Mouse (Mus musculus): Measurements from ENCODE around the gene Pgpep1. TPM values are rescaled to one million over a fixed set of nuclear protein-coding genes. Genes with fewer than 3 reads are reported as not detected.

The Pgpep1 gene
- total RNA-seq, 1 experiment = 21.4 TPM

DNA sequence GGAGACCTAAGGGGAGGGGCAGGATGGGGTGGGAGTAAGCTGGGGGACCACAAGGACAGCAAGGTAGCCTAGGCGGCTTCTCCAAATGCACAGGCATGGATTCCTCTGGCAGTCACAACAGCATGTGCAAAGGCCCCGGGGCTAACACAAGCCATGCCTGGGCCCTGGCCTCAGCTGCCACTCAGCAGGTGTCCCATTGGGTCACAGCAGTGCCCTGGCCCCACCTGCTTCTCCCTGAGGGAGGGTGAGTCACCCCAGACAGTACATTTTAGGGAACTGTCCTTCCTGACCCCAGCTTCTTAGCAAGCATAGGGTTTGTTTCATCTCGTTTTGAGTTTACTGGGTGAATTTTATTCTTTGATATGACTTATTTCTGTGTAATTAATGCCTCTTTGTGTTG is 22.5 kb upstream of the Pgpep1 start:
- H3K4me3 ChIP-seq (ENCODE audit: insufficient read depth in 1 of 2, low read depth in 1 of 2, low read length in 2 of 2, poor library complexity in 1 of 2, severe bottlenecking in 1 of 2) = no peak overlapping the region
- H3K9me3 ChIP-seq (ENCODE audit: control insufficient read depth, insufficient read depth, low read depth, low read length) = no peaks in the 10 kb centered on the region
- DNase-seq (ENCODE audit: low read depth, low spot score) = no peak
- TF ChIP-seq HCFC1 (IDR thresholded peaks at IDR 0.05; ENCODE audit: borderline replicate concordance, insufficient read depth, low read length) (no peak), ZC3H11A (IDR thresholded peaks at IDR 0.05; ENCODE audit: borderline replicate concordance, low read depth, low read length) (no peak), ZNF384 (IDR thresholded peaks at IDR 0.05; ENCODE audit: low read depth, low read length) (no peak), MAFK (IDR thresholded peaks at IDR 0.05; ENCODE audit: insufficient read depth, low read depth, low read length) (no peak), CHD2 (IDR thresholded peaks at IDR 0.05; ENCODE audit: low read depth, low read length) (no peak)
- H3K4me1 ChIP-seq (ENCODE audit: control insufficient read depth in 2 of 2, insufficient read depth in 2 of 2, low read length in 2 of 2, poor library complexity in 1 of 2) = peaks cover 9 to 22% of the 10 kb centered on the region in 2 experiments; a peak in 3 of 4 replicates
- H3K36me3 ChIP-seq (ENCODE audit: control insufficient read depth, insufficient read depth, low read length, poor library complexity, severe bottlenecking) = peaks cover 20% of the 10 kb centered on the region; the same call in 1 of the 2 replicates
- H3K9ac ChIP-seq (ENCODE audit: insufficient read depth, low read depth, low read length, poor library complexity, severe bottlenecking) = peak overlapping the region; percentile 3; the same call in 1 of the 2 replicates
- H3K27ac ChIP-seq (ENCODE audit: insufficient read depth, low read depth, low read length, poor library complexity, severe bottlenecking) = no peak overlapping the region; the same call in 1 of the 2 replicates
- in situ Hi-C loops (cut with MboI; ENCODE audit: low sequenced_read_pairs in 2 of 2, unreplicated experiment in 2 of 2) = no loop called here

- peaks cover 24% of the 10 kb centered on the region; the same call in 1 of the 2 replicates for H3K36me3 ChIP-seq (ENCODE audit: control insufficient read depth, insufficient read depth, low read length, poor library complexity, severe bottlenecking)
- H3K4me3 ChIP-seq (ENCODE audit: insufficient read depth in 1 of 2, low read depth in 1 of 2, low read length in 2 of 2, poor library complexity in 1 of 2, severe bottlenecking in 1 of 2) = 0 out of 4 replicates have a peak overlapping the region, but pooled peaks of 1 of the 2 experiments have one; percentile 12
- peak overlapping the region; percentile 3; the same call in 1 of the 2 replicates for H3K9ac ChIP-seq (ENCODE audit: insufficient read depth, low read depth, low read length, poor library complexity, severe bottlenecking)
- TF ChIP-seq CHD2 (IDR thresholded peaks at IDR 0.05; ENCODE audit: low read depth, low read length) = no peak
- TF ChIP-seq MAFK (IDR thresholded peaks at IDR 0.05; ENCODE audit: insufficient read depth, low read depth, low read length) = no peak
- no peak for TF ChIP-seq HCFC1 (IDR thresholded peaks at IDR 0.05; ENCODE audit: borderline replicate concordance, insufficient read depth, low read length)
- no peak for TF ChIP-seq ZNF384 (IDR thresholded peaks at IDR 0.05; ENCODE audit: low read depth, low read length)
- TF ChIP-seq ZC3H11A (IDR thresholded peaks at IDR 0.05; ENCODE audit: borderline replicate concordance, low read depth, low read length) = no peak
- DNase-seq (ENCODE audit: low read depth, low spot score) = no peak
- in situ Hi-C loops (cut with MboI; ENCODE audit: low sequenced_read_pairs in 2 of 2, unreplicated experiment in 2 of 2) = no loop called here
- H3K27ac ChIP-seq (ENCODE audit: insufficient read depth, low read depth, low read length, poor library complexity, severe bottlenecking) = no peak overlapping the region; the same call in 1 of the 2 replicates
- H3K4me1 ChIP-seq (ENCODE audit: control insufficient read depth in 2 of 2, insufficient read depth in 2 of 2, low read length in 2 of 2, poor library complexity in 1 of 2) = peaks cover 9 to 23% of the 10 kb centered on the region in 2 experiments; a peak in 3 of 4 replicates
- no peaks in the 10 kb centered on the region for H3K9me3 ChIP-seq (ENCODE audit: control insufficient read depth, insufficient read depth, low read depth, low read length)
Observed at GRCm38 (mm10) chr8:70682193-70682592, 22.0 kb upstream of the Pgpep1 start.

GRCm38 (mm10) chr8:70681410-70681809 is 21.2 kb upstream of the Pgpep1 start:
- peaks cover 26% of the 10 kb centered on the region; the same call in 1 of the 2 replicates for H3K36me3 ChIP-seq (ENCODE audit: control insufficient read depth, insufficient read depth, low read length, poor library complexity, severe bottlenecking)
- H3K4me3 ChIP-seq (ENCODE audit: insufficient read depth in 1 of 2, low read depth in 1 of 2, low read length in 2 of 2, poor library complexity in 1 of 2, severe bottlenecking in 1 of 2) = no peak overlapping the region
- peaks cover 9 to 26% of the 10 kb centered on the region in 2 experiments; a peak in 3 of 4 replicates for H3K4me1 ChIP-seq (ENCODE audit: control insufficient read depth in 2 of 2, insufficient read depth in 2 of 2, low read length in 2 of 2, poor library complexity in 1 of 2)
- H3K27ac ChIP-seq (ENCODE audit: insufficient read depth, low read depth, low read length, poor library complexity, severe bottlenecking) = no peak overlapping the region
- no peak overlapping the region for H3K9ac ChIP-seq (ENCODE audit: insufficient read depth, low read depth, low read length, poor library complexity, severe bottlenecking)
- in situ Hi-C loops (cut with MboI; ENCODE audit: low sequenced_read_pairs in 2 of 2, unreplicated experiment in 2 of 2) = no loop called here
- no peaks in the 10 kb centered on the region for H3K9me3 ChIP-seq (ENCODE audit: control insufficient read depth, insufficient read depth, low read depth, low read length)
- no peak for TF ChIP-seq ZC3H11A (IDR thresholded peaks at IDR 0.05; ENCODE audit: borderline replicate concordance, low read depth, low read length)
- TF ChIP-seq HCFC1 (IDR thresholded peaks at IDR 0.05; ENCODE audit: borderline replicate concordance, insufficient read depth, low read length) = no peak
- no peak for TF ChIP-seq MAFK (IDR thresholded peaks at IDR 0.05; ENCODE audit: insufficient read depth, low read depth, low read length)
- no peak for TF ChIP-seq ZNF384 (IDR thresholded peaks at IDR 0.05; ENCODE audit: low read depth, low read length)
- TF ChIP-seq CHD2 (IDR thresholded peaks at IDR 0.05; ENCODE audit: low read depth, low read length) = no peak
- DNase-seq (ENCODE audit: low read depth, low spot score) = no peak

DNA sequence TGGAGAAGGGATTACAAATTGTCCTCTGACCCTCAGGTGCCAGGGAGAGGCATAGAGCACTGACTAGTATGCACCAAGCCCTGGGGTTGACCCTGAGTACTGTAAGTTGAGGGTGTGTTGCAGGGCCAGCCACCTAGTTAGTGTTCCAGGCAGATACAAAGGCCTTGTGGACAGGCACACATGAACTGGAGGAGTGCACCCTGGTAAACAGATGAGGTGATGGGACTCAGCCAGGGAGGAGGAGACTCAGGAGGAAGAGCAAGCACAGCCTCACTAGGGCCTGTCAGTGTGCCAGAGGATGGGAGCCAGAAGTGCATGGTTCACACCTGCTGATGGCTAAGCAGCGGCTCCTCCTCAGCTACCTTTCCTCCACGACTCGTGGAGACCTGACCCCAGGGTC is 19.9 kb upstream of the Pgpep1 start:
- Histone ChIP-seq H3K27ac (ENCODE audit: insufficient read depth, low read depth, low read length, poor library complexity, severe bottlenecking) (no peak overlapping the region; the same call in 1 of the 2 replicates), H3K9ac (ENCODE audit: insufficient read depth, low read depth, low read length, poor library complexity, severe bottlenecking) (no peak overlapping the region), H3K4me1 (ENCODE audit: control insufficient read depth in 2 of 2, insufficient read depth in 2 of 2, low read length in 2 of 2, poor library complexity in 1 of 2) (peaks cover 11 to 29% of the 10 kb centered on the region in 2 experiments; a peak in 3 of 4 replicates), H3K9me3 (ENCODE audit: control insufficient read depth, insufficient read depth, low read depth, low read length) (no peaks in the 10 kb centered on the region), H3K4me3 (ENCODE audit: insufficient read depth in 1 of 2, low read depth in 1 of 2, low read length in 2 of 2, poor library complexity in 1 of 2, severe bottlenecking in 1 of 2) (no peak overlapping the region), H3K36me3 (ENCODE audit: control insufficient read depth, insufficient read depth, low read length, poor library complexity, severe bottlenecking) (peaks cover 31% of the 10 kb centered on the region; the same call in 1 of the 2 replicates)
- in situ Hi-C loops (cut with MboI; ENCODE audit: low sequenced_read_pairs in 2 of 2, unreplicated experiment in 2 of 2) = no loop called here
- DNase-seq (ENCODE audit: low read depth, low spot score) = no peak
- no peak for TF ChIP-seq MAFK (IDR thresholded peaks at IDR 0.05; ENCODE audit: insufficient read depth, low read depth, low read length)
- no peak for TF ChIP-seq CHD2 (IDR thresholded peaks at IDR 0.05; ENCODE audit: low read depth, low read length)
- no peak for TF ChIP-seq HCFC1 (IDR thresholded peaks at IDR 0.05; ENCODE audit: borderline replicate concordance, insufficient read depth, low read length)
- TF ChIP-seq ZC3H11A (IDR thresholded peaks at IDR 0.05; ENCODE audit: borderline replicate concordance, low read depth, low read length) = no peak
- no peak for TF ChIP-seq ZNF384 (IDR thresholded peaks at IDR 0.05; ENCODE audit: low read depth, low read length)

All from ES-E14 (cell line).